ENCODE assay signal across 23 mouse cellular contexts in genomic region chr19:60129635-60130034, GRCm38 (mm10).
A peak's percentile ranks its signal among the peaks of the same experiment; 100 is the strongest.
DNase-seq lines count a peak whose midpoint lies in the region; ATAC-seq and TF ChIP-seq lines count a peak whose summit lies in the region.
"Had no signal": no experiment of that assay in that cellular context is flagged by ENCODE, and none has a peak within 500 bp of the region (broad histone marks: within the 10 kb centered on the region; RNA-seq: fewer than 3 reads in every experiment).

No protein-coding gene starts in this region.

- no peak overlapping the region for H3K9ac ChIP-seq in liver, embryonic 13.5 days
- no peak overlapping the region for H3K9ac ChIP-seq in liver, postnatal 0 days (replicated peaks)
- H3K9ac ChIP-seq in heart, adult 2 months (ENCODE audit: low read depth, low read length): no peak overlapping the region
- no peak overlapping the region for H3K9ac ChIP-seq in heart, embryonic 11.5 days (ENCODE audit: low read depth, low read length)
- H3K9ac ChIP-seq: forebrain, embryonic 13.5 days; forebrain, postnatal 0 days; hindbrain, embryonic 12.5 days had no signal

- 43% methylated on average over 2 of the region's 2 CpGs for WGBS in liver, embryonic 13.5 days (ENCODE audit: insufficient replicate concordance)
- WGBS in liver, postnatal 0 days (ENCODE audit: insufficient replicate concordance): 50% methylated on average over 2 of the region's 2 CpGs
- WGBS in heart, adult 2 months: 66% methylated on average over 2 of the region's 2 CpGs
- WGBS in heart, embryonic 11.5 days (ENCODE audit: insufficient replicate concordance): 88% methylated on average over 2 of the region's 2 CpGs

- ATAC-seq in liver, embryonic 13.5 days (ENCODE audit: low read depth): peak; percentile 65
- no peak for ATAC-seq in liver, postnatal 0 days
- ATAC-seq in heart, embryonic 11.5 days (replicated peaks; ENCODE audit: insufficient number of reproducible peaks, low FRiP score, low TSS enrichment): no peak
- ATAC-seq: CD4-positive, CD25-positive, alpha-beta regulatory T cell, adult 4 months; forebrain, embryonic 13.5 days; forebrain, postnatal 0 days; hindbrain, embryonic 16.5 days had no signal

- TF ChIP-seq POLR2A in heart, adult 2 months (IDR thresholded peaks at IDR 0.05; ENCODE audit: insufficient read depth, low read depth, low read length): no peak

- H3K36me3 ChIP-seq in liver, embryonic 13.5 days: no peaks in the 10 kb centered on the region
- H3K36me3 ChIP-seq in liver, postnatal 0 days (replicated peaks; ENCODE audit: insufficient read depth, low read length): no peaks in the 10 kb centered on the region
- no peaks in the 10 kb centered on the region for H3K36me3 ChIP-seq in heart, adult 2 months (ENCODE audit: control insufficient read depth, insufficient read depth, low read length)
- no peaks in the 10 kb centered on the region for H3K36me3 ChIP-seq in heart, embryonic 11.5 days (ENCODE audit: control insufficient read depth, insufficient read depth, low read length)
- H3K36me3 ChIP-seq: embryonic facial prominence, embryonic 10.5 days; G1E; hindbrain, embryonic 12.5 days had no signal

- TF ChIP-seq EP300 in liver, postnatal 0 days (IDR thresholded peaks at IDR 0.05; ENCODE audit: low read depth): peak; percentile 74
- no peak for TF ChIP-seq EP300 in heart, adult 2 months (IDR thresholded peaks at IDR 0.05; ENCODE audit: insufficient read depth, low read depth, low read length)

- intact Hi-C loops in heart, adult 2 months (cut with DNase I): no loop called here

- no peak overlapping the region for H3K4me3 ChIP-seq in liver, embryonic 13.5 days (replicated peaks)
- no peak overlapping the region for H3K4me3 ChIP-seq in liver, postnatal 0 days (ENCODE audit: low read depth, low read length)
- H3K4me3 ChIP-seq in heart, adult 2 months: no peak overlapping the region
- no peak overlapping the region for H3K4me3 ChIP-seq in heart, embryonic 11.5 days (ENCODE audit: low read depth, low read length)
- H3K4me3 ChIP-seq: embryonic facial prominence, embryonic 10.5 days; forebrain, embryonic 13.5 days; hindbrain, embryonic 12.5 days had no signal

- no peak for TF ChIP-seq CTCF in liver, postnatal 0 days (IDR thresholded peaks at IDR 0.05; ENCODE audit: low read depth)
- TF ChIP-seq CTCF in heart, adult 2 months (IDR thresholded peaks at IDR 0.05): no peak

- peak; percentile 70 for DNase-seq in MEL-GATA-1-ER (ENCODE audit: extremely low read depth, low read depth)
- DNase-seq in liver, embryonic 13.5 days: no peak
- DNase-seq in liver, postnatal 0 days: no peak
- DNase-seq in lung, postnatal 25 days (ENCODE audit: low spot score): no peak
- no peak for DNase-seq in right cerebral cortex, postnatal 4 days
- no peak for DNase-seq in heart, adult 2 months
- DNase-seq: adrenal gland, adult 2 months; adrenal gland, postnatal 25 days; B cell, adult 2 months; cerebellum, adult 18-20 months; cerebellum, adult 9-11 months; cerebellum, postnatal 36 days; forebrain, postnatal 0 days; gastrocnemius, postnatal 25 days; heart, postnatal 10 days; heart, postnatal 4 days had no signal

- H3K4me1 ChIP-seq in liver, embryonic 13.5 days (replicated peaks): peaks cover 13% of the 10 kb centered on the region
- H3K4me1 ChIP-seq in liver, postnatal 0 days (ENCODE audit: insufficient read depth): no peaks in the 10 kb centered on the region
- H3K4me1 ChIP-seq in heart, adult 2 months (ENCODE audit: control insufficient read depth, insufficient read depth, low read length): no peaks in the 10 kb centered on the region
- H3K4me1 ChIP-seq in heart, embryonic 11.5 days (ENCODE audit: control insufficient read depth, insufficient read depth, low read length): no peaks in the 10 kb centered on the region
- H3K4me1 ChIP-seq: embryonic facial prominence, embryonic 10.5 days; forebrain, embryonic 13.5 days; hindbrain, embryonic 12.5 days had no signal

- H3K9me3 ChIP-seq in liver, embryonic 13.5 days (replicated peaks): no peaks in the 10 kb centered on the region
- no peaks in the 10 kb centered on the region for H3K9me3 ChIP-seq in liver, postnatal 0 days (ENCODE audit: low read length)
- no peaks in the 10 kb centered on the region for H3K9me3 ChIP-seq in heart, embryonic 11.5 days (replicated peaks; ENCODE audit: control insufficient read depth, low read length)
- H3K9me3 ChIP-seq: embryonic facial prominence, embryonic 10.5 days; forebrain, embryonic 13.5 days; G1E; hindbrain, embryonic 12.5 days had no signal

- no peak overlapping the region for H3K27ac ChIP-seq in liver, embryonic 13.5 days
- H3K27ac ChIP-seq in liver, postnatal 0 days (ENCODE audit: low read depth): no peak overlapping the region
- H3K27ac ChIP-seq in heart, adult 2 months: no peak overlapping the region
- no peak overlapping the region for H3K27ac ChIP-seq in heart, embryonic 11.5 days (ENCODE audit: low read depth, low read length)
- H3K27ac ChIP-seq: embryonic facial prominence, embryonic 10.5 days; forebrain, embryonic 13.5 days; hindbrain, embryonic 12.5 days had no signal

- no peak overlapping the region for H3K4me2 ChIP-seq in liver, embryonic 13.5 days
- no peak overlapping the region for H3K4me2 ChIP-seq in liver, postnatal 0 days (ENCODE audit: low read depth, low read length)
- H3K4me2 ChIP-seq in heart, embryonic 11.5 days: no peak overlapping the region
- H3K4me2 ChIP-seq: forebrain, embryonic 13.5 days; hindbrain, embryonic 12.5 days had no signal

- no peaks in the 10 kb centered on the region for H3K79me2 ChIP-seq in heart, adult 2 months (replicated peaks; ENCODE audit: control insufficient read depth, insufficient read depth, low read length)

- no peaks in the 10 kb centered on the region for H3K27me3 ChIP-seq in liver, embryonic 13.5 days
- no peaks in the 10 kb centered on the region for H3K27me3 ChIP-seq in liver, postnatal 0 days (ENCODE audit: insufficient read depth, low read length)
- no peaks in the 10 kb centered on the region for H3K27me3 ChIP-seq in heart, adult 2 months (ENCODE audit: control insufficient read depth, insufficient read depth, low read length)
- H3K27me3 ChIP-seq in heart, embryonic 11.5 days (ENCODE audit: control insufficient read depth, insufficient read depth, low read length): no peaks in the 10 kb centered on the region
- H3K27me3 ChIP-seq: forebrain, embryonic 13.5 days; hindbrain, embryonic 12.5 days had no signal
